Mouse (Mus musculus) olfactory bulb, adult 2 months (tissue): Measurements from ENCODE around the gene Ggt6. TPM values are rescaled to one million over a fixed set of nuclear protein-coding genes. Genes with fewer than 3 reads are reported as not detected.

Experiments used
- H3K27ac ChIP-seq: fragments of 200-500 bp; 2 replicates; pipeline ENCODE4 v1.5.1; 2012; ENCODE audit warnings: low read depth, low read length; ENCODE audit not compliant: insufficient read depth
- H3K4me1 ChIP-seq: fragments of 200-500 bp; 2 replicates; pipeline ENCODE4 v1.6.1; 2012; ENCODE audit warnings: low read length; ENCODE audit not compliant: control insufficient read depth, insufficient read depth
- H3K4me3 ChIP-seq: fragments of 200-500 bp; 2 replicates; pipeline ENCODE4 v1.5.1; 2012; ENCODE audit warnings: mild to moderate bottlenecking, low read depth, low read length, moderate library complexity; ENCODE audit not compliant: insufficient read depth
- CTCF ChIP-seq: fragments of 200-500 bp; IDR thresholded peaks from 2 replicates; pipeline ENCODE4 v1.5.1; 2012; ENCODE audit warnings: low read depth, mild to moderate bottlenecking, low read length, moderate library complexity; ENCODE audit not compliant: insufficient read depth
- POLR2A ChIP-seq: fragments of 200-500 bp; IDR thresholded peaks from 2 replicates; pipeline ENCODE4 v1.6.1; 2012; ENCODE audit warnings: mild to moderate bottlenecking, low read depth, low read length, moderate library complexity; ENCODE audit not compliant: insufficient read depth
- WGBS: fragments of 180-500 bp; shearing (Covaris S2); methylation state at CpG from one replicate; pipeline ENCODE4 v1.1.7; 2018; 5-methylcytosine and 5-hydroxymethylcytosine counted together
- polyA plus RNA-seq: library from polyadenylated mRNA; stranded (reverse); fragments of >200 nt; gene quantifications from 2 replicates; pipeline ENCODE4 v1.2.4, GENCODE M21; 2012; ENCODE audit warnings: low replicate concordance; ENCODE audit not compliant: missing spikeins, insufficient read depth, insufficient read length

Ggt6 gene
- not detected in 2 replicates for polyA plus RNA-seq

GRCm38 (mm10) chr11:72434963-72435693 is at the start of gene Ggt6:
Gene Ggt6, plus strand, starts transcription at chr11:72435526.
- Histone ChIP-seq H3K4me3 (no peak within 1 kb of the TSS), H3K27ac (no peak within 1 kb of the TSS), H3K4me1 (peaks cover 18% of the 10 kb centered on the region)
- WGBS = 71% methylated on average over 11 of the region's 11 CpGs
- TF ChIP-seq POLR2A = no peak
- no peak for TF ChIP-seq CTCF

DNA sequence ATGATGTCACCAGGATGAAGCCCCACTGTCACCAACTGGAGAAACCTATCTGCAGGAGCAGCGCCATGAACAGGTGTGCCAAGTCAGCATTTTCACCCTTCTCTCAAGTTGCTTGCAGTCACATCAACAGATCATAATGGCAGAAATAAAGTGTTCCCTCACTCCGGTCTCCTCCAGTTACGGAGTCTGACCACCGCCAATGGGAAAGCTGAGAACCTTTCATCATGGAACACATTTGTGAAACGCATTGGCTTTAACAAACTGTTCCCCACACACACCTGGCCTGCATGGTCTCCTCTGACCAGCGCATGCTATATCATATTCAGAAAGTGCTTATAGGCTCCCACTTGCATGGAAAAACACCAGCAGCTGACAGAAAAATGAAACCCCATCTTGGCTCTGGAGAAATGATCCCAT is 47.2 kb upstream of the Ggt6 start:
- no peak overlapping the region for H3K4me3 ChIP-seq
- TF ChIP-seq CTCF (no peak), POLR2A (no peak)
- H3K27ac ChIP-seq = no peak overlapping the region
- no peaks in the 10 kb centered on the region for H3K4me1 ChIP-seq
- 98% methylated on average over 6 of the region's 6 CpGs for whole genome bisulfite sequencing

- Histone ChIP-seq H3K27ac (no peak overlapping the region), H3K4me3 (no peak overlapping the region), H3K4me1 (peaks cover 4% of the 10 kb centered on the region; the same call in 1 of the 2 replicates)
- TF ChIP-seq POLR2A = no peak
- WGBS = 71% methylated on average over 7 of the region's 7 CpGs
These were observed 45.8 kb upstream of the Ggt6 start for GRCm38 (mm10) chr11:72389407-72390142.

DNA sequence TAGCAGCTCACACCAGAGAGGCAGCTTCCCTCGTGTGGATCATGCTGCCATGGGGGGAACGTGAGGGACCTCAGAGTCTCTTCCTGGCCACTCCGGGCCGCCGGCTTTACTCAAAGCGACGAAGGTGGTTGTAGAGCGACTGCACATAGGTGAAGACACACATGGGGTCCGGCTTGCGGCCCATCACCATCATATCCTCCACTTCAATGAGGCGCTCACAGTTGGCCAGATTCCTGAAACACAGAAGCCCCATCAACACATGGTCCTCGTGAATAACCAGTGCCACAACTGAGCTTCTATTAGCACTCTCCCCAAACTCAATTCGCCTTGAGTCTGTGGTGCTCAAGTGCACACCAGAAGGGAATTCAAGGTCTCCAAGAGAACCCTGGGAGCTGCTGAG is 44.1 kb upstream of the Ggt6 start:
- H3K4me3 ChIP-seq = no peak overlapping the region
- no peak for TF ChIP-seq CTCF
- H3K4me1 ChIP-seq = peaks cover 4% of the 10 kb centered on the region; the same call in 1 of the 2 replicates
- H3K27ac ChIP-seq = no peak overlapping the region
- 95% methylated on average over 13 of the region's 13 CpGs for WGBS

GRCm38 (mm10) chr11:72393243-72393642 is 42.1 kb upstream of the Ggt6 start:
- H3K4me1 ChIP-seq = peaks cover 14% of the 10 kb centered on the region; the same call in 1 of the 2 replicates
- 80% methylated on average over 3 of the region's 3 CpGs for WGBS
- no peak overlapping the region for H3K27ac ChIP-seq
- TF ChIP-seq CTCF (no peak), POLR2A (no peak)
- no peak overlapping the region for H3K4me3 ChIP-seq

- WGBS = 31% methylated on average over 5 of the region's 5 CpGs
- no peak overlapping the region for H3K27ac ChIP-seq
- H3K4me1 ChIP-seq = peaks cover 14% of the 10 kb centered on the region; the same call in 1 of the 2 replicates
- no peak overlapping the region for H3K4me3 ChIP-seq
- TF ChIP-seq POLR2A = no peak
- no peak for TF ChIP-seq CTCF
These were observed 41.7 kb upstream of the Ggt6 start for GRCm38 (mm10) chr11:72393669-72394068.

- WGBS = 86% methylated on average over 2 of the region's 2 CpGs
- peaks cover 14% of the 10 kb centered on the region; the same call in 1 of the 2 replicates for H3K4me1 ChIP-seq
- H3K4me3 ChIP-seq = no peak overlapping the region
- no peak for TF ChIP-seq POLR2A
- no peak for TF ChIP-seq CTCF
- no peak overlapping the region for H3K27ac ChIP-seq
These were observed 40.6 kb upstream of the Ggt6 start for GRCm38 (mm10) chr11:72394694-72395093.

DNA sequence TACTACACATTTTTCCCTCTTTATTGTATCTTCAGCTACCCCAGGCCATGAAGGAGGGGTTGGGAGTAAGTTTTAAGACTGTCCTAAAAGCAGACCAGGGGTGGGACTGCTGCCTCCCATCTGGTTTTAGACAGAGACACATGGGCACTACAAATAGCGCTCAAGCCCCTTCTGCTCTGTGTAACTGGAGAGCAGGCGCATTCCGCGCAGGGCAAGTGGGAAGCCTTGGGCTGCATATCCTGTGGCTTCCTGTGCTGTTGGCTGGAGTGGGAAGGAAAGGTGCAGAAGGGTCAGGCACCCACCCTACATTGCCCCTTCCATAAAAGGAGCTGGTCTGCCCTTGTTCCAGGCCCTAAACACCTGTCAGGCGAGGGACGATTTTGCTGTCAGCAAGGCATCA is 39.7 kb upstream of the Ggt6 start:
- Histone ChIP-seq H3K27ac (no peak overlapping the region), H3K4me1 (peaks cover 14% of the 10 kb centered on the region; the same call in 1 of the 2 replicates), H3K4me3 (no peak overlapping the region)
- TF ChIP-seq POLR2A (no peak), CTCF (no peak)
- WGBS = 95% methylated on average over 6 of the region's 6 CpGs

DNA sequence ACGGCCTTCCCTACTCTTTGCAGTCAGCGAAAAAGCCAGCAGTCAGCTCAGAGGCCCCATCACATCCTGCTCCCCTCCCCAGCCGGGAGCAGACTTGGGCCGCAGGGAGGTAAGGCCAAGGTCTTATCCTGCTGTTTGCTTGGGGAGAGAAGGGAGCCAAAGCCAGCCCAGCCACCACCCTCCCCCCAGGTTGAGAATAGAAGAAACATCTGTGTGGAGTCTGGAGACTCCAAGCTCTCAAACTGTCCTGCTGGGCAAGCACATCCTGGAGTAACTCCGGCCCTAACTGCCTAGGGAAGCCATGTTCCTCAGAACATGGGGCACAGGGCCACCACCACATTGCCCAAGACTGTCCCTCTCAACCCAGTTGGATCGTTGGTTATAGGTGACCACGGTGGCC is 38.7 kb upstream of the Ggt6 start:
- H3K27ac ChIP-seq = no peak overlapping the region
- H3K4me3 ChIP-seq = no peak overlapping the region
- 88% methylated on average over 7 of the region's 7 CpGs for WGBS
- no peak for TF ChIP-seq POLR2A
- TF ChIP-seq CTCF = no peak
- H3K4me1 ChIP-seq = peaks cover 14% of the 10 kb centered on the region; the same call in 1 of the 2 replicates
